Mouse (Mus musculus): ENCODE results near the gene Map2k5. TPM values are rescaled to one million over a fixed set of nuclear protein-coding genes. Genes with fewer than 3 reads are reported as not detected.
A peak's percentile ranks its signal among the peaks of the same experiment; 100 is the strongest.

Gene Map2k5
- 10 to 100 TPM in 1 of 2 experiments, 1 to 10 TPM in 1; 9.1 to 12.8 TPM for polyA plus RNA-seq (2017; shearing (Covaris generic))

DNA sequence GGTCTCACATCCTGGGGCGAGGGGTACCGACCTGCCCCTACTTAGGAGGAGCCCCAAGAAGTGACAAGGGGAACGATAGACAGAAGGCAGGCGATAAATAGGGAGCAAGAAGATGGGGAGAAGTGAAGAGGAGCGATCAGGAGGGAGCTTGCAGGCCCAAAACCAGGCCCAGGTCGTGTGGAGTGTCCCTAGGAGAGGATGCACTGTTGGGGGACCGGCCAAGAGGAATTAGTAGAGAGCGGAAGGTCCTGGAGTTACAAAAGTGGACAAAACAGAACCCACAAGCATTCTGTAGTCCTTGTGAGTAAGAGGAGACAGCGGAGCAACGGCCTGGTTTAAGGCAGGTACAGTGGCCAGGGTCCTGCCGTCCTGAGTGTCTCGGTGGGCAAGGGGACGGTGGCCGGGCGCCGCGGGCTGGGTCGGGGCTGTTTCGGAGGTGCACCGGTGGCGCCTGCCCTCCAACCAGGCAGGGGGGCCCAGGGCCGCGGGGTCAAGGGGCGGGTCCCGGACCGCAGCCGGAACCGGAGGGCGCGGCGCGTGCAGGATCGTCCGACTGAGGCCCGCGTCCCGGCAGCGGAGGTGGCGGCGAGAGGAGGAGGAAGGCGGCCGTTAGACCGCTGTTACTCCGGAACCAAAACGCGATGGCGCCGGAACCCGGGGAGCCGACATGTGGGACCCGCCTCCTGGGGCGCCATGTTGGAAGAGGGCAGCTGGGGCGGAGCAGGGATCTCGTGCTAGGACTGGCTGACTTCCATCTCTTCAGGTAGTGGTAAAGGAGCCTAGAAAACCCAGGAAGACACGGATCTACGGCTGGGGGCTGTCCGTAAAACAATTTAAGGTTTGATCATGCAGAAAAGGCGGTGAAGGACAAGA lies at the start of gene Map2k5:
Gene Map2k5, minus strand, starts transcription at position 633 of the 873 bp plus-strand sequence.
- peak; percentile 99 for ATAC-seq

DNA sequence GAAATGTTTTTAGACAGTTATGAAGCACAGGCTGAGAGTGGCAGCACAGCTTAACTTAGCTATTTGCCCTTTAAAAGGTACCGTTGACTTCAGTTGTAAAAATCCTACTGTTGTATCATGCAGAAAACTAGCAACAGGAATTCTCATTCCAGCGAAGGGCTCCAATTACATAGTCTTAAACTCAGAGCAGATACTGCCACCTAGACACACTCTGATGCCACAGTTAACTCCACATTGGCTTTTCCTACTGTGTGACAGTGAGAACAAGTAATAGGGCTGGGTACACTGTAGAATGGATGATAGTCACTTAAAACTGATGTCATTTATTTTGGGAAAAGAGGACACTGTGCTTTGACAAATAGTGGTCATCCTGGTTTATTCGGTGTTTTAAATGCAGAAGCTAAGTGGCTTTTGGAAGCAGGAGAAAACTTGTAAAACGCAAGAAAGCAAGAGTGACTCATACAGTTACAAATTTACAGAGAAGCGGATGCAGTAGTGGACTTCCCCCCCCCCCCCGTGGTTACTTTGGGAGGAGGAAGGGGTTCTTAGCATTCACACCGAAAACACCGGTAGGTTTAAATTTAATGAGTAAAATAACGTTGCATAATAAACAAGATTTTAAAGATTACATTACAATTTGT lies 43.5 kb upstream of the Map2k5 start:
- ATAC-seq: no peak

DNA sequence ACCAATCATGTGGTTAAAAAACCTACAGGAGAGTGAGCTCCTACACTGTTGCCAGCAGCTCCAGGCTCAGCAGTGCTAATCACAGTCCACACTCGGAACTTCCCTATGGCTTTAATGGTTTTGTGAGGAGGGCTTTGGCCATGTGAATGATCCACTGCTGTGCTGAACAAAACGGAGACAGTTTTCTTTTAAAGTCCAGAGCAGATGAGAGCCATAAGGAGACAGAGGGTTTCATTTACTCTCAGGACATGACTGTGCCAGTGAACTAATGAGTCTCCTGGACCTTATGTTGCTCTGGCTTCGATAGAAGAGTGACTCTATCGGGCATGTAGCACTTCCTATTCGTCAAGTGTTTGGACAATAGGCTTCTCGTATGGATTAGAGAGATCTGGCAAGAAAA lies 42.7 kb upstream of the Map2k5 start:
- ATAC-seq: no peak

GRCm38 (mm10) chr9:63400176-63400575 lies 22.5 kb upstream of the Map2k5 start:
- no peak for ATAC-seq

DNA sequence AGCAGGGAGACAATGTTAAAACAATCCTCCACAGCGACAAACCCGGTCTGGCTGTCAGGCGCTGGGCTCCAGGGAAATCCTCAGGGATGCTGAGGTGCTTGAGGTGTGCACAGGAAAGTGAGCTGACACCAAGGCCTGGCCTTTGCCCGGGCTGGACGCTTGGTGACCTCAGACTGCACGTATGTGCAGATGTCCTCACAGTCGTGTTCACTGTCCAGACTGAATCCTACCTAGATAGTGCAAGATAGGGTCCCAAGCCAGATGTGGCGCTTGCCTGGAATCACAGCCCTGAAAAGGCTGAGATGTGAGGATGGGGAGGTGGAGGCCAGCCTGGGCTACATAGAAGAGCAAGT lies 21.7 kb upstream of the Map2k5 start:
- peak; percentile 7 for ATAC-seq

DNA sequence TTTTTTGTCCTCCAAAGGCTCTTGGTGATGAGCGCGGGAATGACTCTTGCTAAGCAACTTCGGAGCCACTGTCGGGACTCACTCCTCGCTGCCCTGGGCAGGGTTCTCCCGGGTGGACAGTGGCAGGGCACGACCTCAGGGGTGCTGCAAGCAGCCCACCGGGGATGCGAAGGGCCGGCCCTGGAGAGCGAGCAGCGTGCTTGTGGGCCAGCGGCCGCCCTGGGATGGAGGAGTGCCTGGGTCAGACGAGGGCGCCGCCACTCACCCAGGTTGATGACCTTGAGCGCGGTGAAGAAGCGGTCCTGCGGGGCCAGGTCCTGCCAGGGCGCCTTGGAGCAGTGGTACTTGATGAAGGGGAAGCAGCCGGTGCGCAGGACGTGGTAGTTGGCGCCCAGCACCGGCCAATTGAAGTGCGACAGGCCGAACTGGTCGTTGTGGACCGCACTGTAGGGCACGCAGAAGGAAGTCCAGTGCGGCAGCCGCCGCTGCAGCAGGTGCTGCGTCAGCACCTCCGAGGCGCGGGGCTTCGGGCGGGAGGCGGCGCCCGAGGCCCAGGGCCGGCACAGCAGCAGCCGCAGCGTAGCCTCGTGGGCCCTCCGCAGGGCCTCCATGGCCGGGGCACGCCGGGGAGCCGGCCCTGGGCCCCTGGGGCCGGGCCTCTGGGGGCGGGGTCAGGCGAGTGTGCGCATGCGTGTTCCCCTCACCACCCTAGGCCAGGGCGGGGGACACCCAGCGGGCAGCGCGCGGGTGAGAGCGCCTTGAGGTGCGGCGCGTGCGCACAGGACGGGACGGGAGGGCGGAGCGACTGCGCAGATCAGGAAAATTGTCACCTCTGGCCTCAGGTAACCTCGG lies 21.1 kb upstream of the Map2k5 start, which contains the start of gene 2300009A05Rik:
Gene 2300009A05Rik, minus strand, starts transcription at position 636 of the 852 bp plus-strand sequence.
- peak; percentile 87 for ATAC-seq

DNA sequence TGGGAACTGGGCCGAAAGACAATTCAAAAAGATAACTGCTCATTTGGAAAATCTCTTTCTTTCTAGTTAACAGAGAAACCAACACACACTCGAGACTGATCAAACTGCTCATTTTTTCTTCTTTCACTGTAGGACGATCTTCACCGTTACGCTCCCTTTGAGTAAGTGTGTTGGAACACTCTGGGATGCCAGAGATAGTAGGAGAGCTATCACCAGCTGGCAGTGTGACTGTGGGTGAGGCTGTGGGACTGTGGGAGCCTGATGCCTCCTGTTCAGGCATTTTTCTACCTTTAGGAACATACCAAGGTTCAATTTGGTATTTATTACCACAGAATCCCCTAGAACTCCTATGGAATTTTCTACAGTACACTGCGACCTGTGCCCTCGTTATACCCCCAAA lies 17.9 kb upstream of the Map2k5 start:
- no peak for ATAC-seq

GRCm38 (mm10) chr9:63391307-63391706 lies 13.6 kb upstream of the Map2k5 start:
- no peak for ATAC-seq

GRCm38 (mm10) chr9:63382761-63383160 lies 5.1 kb upstream of the Map2k5 start:
- ATAC-seq: no peak

- no peak for ATAC-seq
Observed at GRCm38 (mm10) chr9:63380326-63380725, 2.6 kb upstream of the Map2k5 start.

DNA sequence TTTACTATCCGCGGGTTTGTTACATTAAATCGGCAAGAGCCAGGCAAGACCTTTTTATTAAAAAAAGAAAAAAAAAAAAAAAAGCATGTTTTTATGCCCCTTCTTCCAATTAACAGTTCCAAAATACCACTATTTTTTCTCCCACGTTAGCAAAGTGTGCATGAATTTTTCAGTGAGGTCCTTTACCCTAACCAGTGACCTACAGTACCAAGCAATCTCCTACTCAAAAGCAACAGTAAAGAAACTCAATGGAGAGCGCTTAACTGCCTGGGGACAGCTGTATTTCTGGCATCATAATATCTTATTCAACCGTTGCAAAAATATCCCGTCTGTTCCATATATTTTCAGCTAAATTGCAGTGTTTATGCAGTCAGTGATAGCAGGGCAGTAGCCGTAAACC lies 472 bp upstream of the Map2k5 start:
- no peak for ATAC-seq

- ATAC-seq: no peak
Observed at GRCm38 (mm10) chr9:63373315-63373714, 4.4 kb downstream of the Map2k5 start.

DNA sequence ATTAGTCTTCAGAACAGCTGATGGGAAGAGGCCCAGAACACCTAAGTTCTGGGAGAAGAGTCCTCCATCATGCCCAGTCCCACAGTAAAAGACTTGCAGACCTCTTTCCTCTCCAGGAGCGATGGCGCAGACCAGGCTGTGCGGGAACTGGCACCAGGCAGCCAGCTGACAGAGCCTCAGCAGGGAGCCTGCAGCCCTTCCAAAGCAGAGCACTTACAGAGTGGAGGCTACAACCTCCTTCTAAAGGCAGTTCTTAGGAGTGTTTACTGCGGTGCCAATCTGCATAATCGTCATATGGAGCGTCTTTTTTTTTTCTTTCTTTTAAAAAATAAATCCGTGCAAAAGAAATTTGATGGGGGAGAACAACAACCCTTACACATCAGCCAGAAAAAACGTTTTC lies 5.2 kb downstream of the Map2k5 start:
- no peak for ATAC-seq

- ATAC-seq: no peak
Observed at GRCm38 (mm10) chr9:63360410-63360809, 17.3 kb downstream of the Map2k5 start.

GRCm38 (mm10) chr9:63359016-63359415 lies 18.7 kb downstream of the Map2k5 start:
- ATAC-seq: no peak

- ATAC-seq: no peak
Observed at GRCm38 (mm10) chr9:63356721-63357120, 21.0 kb downstream of the Map2k5 start.

- ATAC-seq: no peak
Observed at GRCm38 (mm10) chr9:63356278-63356677, 21.4 kb downstream of the Map2k5 start.

DNA sequence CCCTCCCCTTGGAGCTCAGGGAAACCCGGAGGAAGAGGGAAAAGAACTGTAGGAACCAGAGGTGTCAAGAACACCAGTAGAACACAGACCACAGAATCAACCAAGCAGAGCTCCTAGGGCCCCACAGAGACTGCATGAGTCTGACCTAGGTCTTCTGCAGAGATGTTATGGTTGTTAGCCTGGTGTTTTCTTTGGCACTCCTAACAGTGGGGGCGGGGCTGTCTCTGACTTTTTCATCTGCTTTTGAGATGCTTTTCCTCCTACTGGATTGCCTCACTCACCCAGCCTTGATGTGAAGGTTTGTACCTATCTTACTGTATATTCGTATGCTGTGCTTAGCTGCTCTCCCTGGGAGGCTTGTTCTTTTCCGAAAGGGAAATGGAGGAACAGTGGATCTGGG lies 23.5 kb downstream of the Map2k5 start:
- ATAC-seq: no peak

- no peak for ATAC-seq
Observed at GRCm38 (mm10) chr9:63350030-63350429, 27.7 kb downstream of the Map2k5 start.

DNA sequence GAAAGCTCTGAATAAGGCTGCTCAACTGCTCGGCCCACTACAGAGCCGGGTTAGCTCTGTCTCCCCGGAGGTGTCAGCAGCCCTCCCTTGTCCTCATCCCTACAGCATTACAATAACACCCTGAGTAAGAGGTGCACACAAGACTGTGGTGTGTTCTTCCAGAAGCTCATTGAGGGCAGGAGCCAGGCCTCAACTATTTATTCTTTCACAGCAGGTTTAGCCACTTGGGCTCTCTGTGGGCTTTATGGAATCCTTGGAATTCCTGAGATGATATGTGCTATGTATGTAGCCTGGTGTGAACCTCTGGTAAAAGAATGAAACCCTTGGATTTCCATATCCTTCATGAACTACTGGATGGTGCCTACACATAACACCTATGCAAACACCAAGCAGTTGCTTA lies 28.5 kb downstream of the Map2k5 start:
- no peak for ATAC-seq

DNA sequence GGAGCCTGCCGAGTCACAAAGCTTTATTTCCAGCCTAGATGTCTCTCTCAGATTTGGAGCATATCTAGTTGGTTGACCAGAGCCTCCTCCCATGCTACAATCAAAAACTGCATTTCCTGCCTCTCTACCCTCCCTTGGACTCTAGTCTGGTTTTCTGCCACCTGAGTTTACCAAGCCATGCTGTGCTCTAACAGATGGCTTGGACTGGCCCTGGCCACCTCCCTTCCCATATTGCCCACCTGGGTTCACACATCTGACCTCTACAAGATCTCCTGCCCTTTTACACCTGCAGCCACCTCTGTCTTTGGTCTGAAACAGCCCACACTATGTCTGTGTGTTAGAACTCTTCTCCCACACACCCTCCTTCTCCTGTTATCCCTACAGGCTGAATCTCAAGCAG lies 29.6 kb downstream of the Map2k5 start:
- no peak for ATAC-seq

DNA sequence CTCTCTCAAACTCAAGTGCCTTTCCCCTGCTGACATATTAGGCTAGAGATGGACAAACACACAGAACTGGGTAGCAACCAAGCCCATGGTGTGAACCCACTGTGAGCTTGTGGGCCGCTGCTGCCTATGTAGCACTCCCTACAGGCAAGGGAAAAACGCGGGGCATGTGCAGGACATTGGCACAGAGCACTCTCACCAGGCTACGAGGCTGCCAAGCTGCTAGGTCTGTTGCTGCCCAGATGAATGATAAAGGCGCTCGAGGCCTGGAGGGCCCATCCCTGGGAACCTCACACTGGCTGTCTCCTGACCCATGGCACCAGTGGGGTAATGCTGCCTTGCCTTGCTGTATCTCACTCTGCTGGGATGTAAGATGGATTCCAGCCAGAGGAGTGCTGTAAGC lies 31.7 kb downstream of the Map2k5 start:
- no peak for ATAC-seq

DNA sequence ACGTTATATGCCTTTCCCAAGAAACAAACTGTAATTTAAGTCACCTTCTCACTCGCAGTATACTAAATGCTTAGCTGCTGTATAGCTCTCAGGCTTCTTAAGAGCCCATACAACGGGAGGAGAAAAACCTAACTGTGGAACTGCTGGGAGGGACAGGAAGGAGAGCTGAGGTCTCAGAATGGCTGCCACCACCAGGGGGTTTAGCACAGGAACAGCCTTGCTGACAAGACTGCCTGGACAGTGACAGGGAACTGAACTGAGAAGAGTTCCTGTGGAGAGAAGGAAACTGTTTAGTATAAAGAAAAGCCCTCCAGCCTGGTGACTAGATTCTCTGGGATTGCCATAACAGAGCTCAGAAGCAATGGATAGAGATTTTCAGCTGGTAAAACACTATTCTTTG lies 35.9 kb downstream of the Map2k5 start:
- no peak for ATAC-seq
